Mouse (Mus musculus) C2C12 (cell line): ENCODE measurements at regions not wholly inside any gene's neighbourhood (a gene's known extent, or its start where the extent isn't known, plus 50 kb on each side); places are given as distances from the start of the nearest gene placed in this dataset.
A peak's percentile ranks its signal among the peaks of the same experiment; 100 is the strongest.

Experiments
- H3K27me3 ChIP-seq: one replicate; pipeline ENCODE4 v1.6.1; 2011; ENCODE audit not compliant: control insufficient read depth, insufficient read depth, insufficient read length
- H3K36me3 ChIP-seq: one replicate; pipeline ENCODE4 v1.6.1; 2011; ENCODE audit not compliant: control insufficient read depth, insufficient read depth
- H3K4me3 ChIP-seq: one replicate; pipeline ENCODE4 v1.5.1; 2011; ENCODE audit warnings: mild to moderate bottlenecking, control low read depth; ENCODE audit not compliant: poor library complexity, insufficient read depth, severe bottlenecking
- H3K79me2 ChIP-seq: one replicate; pipeline ENCODE4 v1.6.1; 2011; ENCODE audit not compliant: control insufficient read depth, insufficient read depth
- H3K79me3 ChIP-seq: one replicate; pipeline ENCODE4 v1.6.1; 2011; ENCODE audit warnings: low read depth, control low read depth
- H3ac ChIP-seq: one replicate; pipeline ENCODE3; 2011; ENCODE audit warnings: low read depth; ENCODE audit not compliant: control insufficient read depth, insufficient read length
- CEBPB ChIP-seq: IDR thresholded peaks from one replicate; pipeline ENCODE4 v1.6.1; 2011; ENCODE audit warnings: low read depth, mild to moderate bottlenecking, control low read depth, moderate library complexity
- CTCF ChIP-seq: IDR thresholded peaks from one replicate; pipeline ENCODE4 v1.5.1; 2011; ENCODE audit not compliant: control insufficient read depth, insufficient read depth, insufficient read length
- FOSL1 ChIP-seq: IDR thresholded peaks from one replicate; pipeline ENCODE4 v1.8.0; 2011; ENCODE audit warnings: mild to moderate bottlenecking, low read length; ENCODE audit not compliant: poor library complexity, insufficient read depth, severe bottlenecking
- MAX ChIP-seq: IDR thresholded peaks from one replicate; pipeline ENCODE4 v1.6.1; 2011; ENCODE audit warnings: mild to moderate bottlenecking, control low read depth
- MYOD1 ChIP-seq: IDR thresholded peaks from one replicate; pipeline ENCODE4 v1.6.1; 2011; ENCODE audit warnings: low read depth; ENCODE audit not compliant: control insufficient read depth, insufficient read length
- MYOG ChIP-seq: IDR thresholded peaks from one replicate; pipeline ENCODE4 v1.6.1; 2011; ENCODE audit not compliant: control insufficient read depth, insufficient read length; ENCODE audit errors: extremely low read depth
- USF1 ChIP-seq: IDR thresholded peaks from one replicate; pipeline ENCODE4 v1.6.1; 2011; ENCODE audit warnings: low read depth, mild to moderate bottlenecking, control low read depth, moderate library complexity

DNA sequence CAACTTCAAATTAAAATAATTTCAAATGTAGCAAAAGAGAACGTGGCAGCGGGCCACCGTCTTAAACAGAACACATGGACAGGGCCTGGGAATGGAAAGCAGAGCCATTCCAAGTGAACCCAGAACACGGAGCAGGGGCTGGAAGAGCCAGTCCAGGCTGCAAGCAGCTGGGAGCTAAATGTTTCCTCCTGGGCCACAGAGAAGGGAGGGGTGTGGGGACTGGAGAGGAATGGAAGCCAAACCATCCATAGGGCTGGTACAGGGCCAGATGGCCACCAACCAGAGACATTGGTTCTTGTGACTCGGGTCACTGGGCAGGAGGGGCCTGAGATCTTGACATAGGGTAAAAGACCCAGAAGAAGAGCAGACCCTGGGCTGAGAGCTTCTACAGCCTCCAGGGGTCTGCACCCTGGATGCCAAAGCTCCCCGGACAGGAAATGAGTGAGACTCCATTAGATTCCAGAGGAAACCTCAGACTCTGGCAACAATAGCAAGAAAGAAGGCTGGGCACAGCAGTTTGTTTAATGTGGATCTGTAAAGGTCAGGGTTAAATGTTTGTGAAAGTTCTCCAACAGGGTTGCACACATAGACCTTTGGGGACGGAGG lies 333.1 kb upstream of the Nrp1 start:
- H3K79me3 ChIP-seq: no peaks in the 10 kb centered on the region
- no peak for TF ChIP-seq MYOG
- TF ChIP-seq CEBPB: peak; percentile 6
- H3K4me3 ChIP-seq: no peak overlapping the region
- H3ac ChIP-seq: no peak overlapping the region
- H3K79me2 ChIP-seq: no peaks in the 10 kb centered on the region
- H3K27me3 ChIP-seq: no peaks in the 10 kb centered on the region
- no peaks in the 10 kb centered on the region for H3K36me3 ChIP-seq

DNA sequence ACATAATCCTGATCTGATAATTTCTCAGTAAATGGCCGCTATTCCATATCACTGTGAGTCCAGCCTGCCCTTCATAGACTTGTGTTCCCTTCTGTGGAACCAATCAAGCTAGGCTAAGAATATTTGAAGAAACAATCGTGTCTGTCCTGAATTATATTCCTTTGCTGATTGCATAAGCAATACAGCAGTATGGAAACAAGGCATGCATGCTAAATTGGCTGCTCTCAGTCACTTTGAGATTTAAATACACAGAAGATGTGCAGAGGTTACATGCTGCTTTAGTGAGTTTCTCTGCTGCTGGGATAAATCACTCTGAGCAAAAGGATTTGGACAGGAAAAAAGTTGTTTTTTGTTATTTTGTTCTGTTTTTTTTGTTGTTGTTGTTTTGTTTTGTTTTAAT lies 331.4 kb upstream of the Nrp1 start:
- Histone ChIP-seq H3ac (no peak overlapping the region), H3K4me3 (no peak overlapping the region), H3K27me3 (no peaks in the 10 kb centered on the region), H3K36me3 (no peaks in the 10 kb centered on the region), H3K79me3 (no peaks in the 10 kb centered on the region), H3K79me2 (no peaks in the 10 kb centered on the region)
- TF ChIP-seq CEBPB (no peak), MAX (no peak), MYOG (no peak), USF1 (no peak), MYOD1 (no peak), FOSL1 (no peak), CTCF (no peak)

DNA sequence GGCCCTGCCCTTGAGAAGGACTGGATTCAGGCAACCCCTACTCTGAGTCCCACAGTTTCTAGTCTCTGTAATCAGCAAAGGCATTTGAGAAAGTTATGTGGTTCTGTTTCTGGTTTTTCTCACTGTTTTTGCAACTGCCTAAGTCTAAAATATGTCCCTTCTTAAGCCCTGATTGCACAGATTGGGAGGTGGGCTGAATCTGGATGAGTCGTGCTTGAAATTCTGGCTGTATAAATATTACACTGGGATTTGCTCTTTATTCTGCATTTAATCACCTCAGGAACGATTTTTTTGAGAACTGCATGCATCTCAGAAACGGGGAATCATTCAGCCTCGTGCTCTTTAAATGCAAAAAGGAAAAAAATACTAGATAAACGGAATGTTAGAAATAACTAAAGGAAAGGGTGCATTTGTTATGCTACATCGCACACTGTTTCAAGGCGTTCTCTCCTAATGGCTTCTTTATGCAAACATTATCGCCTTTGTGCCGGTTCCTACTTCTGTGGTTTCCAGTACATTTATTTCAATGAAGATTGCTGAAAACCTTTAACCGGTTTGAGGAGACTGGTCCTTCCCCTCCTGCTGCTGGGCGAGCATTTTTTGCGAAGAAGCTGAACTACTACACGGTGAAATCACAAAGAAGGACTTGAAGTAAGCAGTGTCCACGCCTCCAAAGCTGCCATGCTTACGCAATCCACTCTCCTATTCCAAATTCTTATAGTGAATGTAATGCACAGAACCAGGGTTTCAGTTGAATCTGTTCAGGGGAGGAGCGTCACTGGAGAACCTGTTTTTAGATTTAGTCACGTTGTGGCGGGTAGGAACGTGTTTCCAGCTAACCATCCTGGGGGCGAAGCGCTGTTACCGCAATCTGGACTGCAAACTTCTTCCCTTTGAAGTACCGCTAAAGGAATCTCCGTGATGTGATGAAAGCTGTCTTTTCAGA lies 327.8 kb upstream of the Nrp1 start:
- Histone ChIP-seq H3K27me3 (no peaks in the 10 kb centered on the region), H3K36me3 (no peaks in the 10 kb centered on the region), H3ac (no peak overlapping the region), H3K79me3 (no peaks in the 10 kb centered on the region), H3K79me2 (no peaks in the 10 kb centered on the region), H3K4me3 (no peak overlapping the region)
- TF ChIP-seq MAX: no peak
- TF ChIP-seq USF1: no peak
- TF ChIP-seq CEBPB: peak; percentile 48
- TF ChIP-seq MYOD1: no peak
- TF ChIP-seq FOSL1: no peak
- TF ChIP-seq MYOG: no peak
- no peak for TF ChIP-seq CTCF

DNA sequence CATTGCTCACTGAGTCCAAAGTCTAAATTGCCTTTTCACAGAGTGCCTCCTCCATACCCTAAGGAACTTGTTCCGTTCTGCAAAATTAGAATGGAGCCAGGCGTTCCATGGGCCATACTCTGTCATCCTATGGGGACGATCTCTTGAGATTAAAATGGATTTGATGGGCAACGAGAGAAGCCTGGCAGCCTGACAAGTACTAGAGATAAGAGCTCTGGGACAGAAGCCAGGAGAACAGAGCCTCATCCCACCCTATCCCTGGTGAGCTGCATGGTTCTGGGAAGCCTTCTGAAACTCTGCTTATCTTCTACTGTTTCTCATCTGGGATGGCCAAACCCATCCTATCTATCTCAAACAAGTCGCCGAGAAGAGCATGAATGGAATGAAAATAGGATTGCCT lies 324.3 kb upstream of the Nrp1 start:
- Histone ChIP-seq H3K4me3 (no peak overlapping the region), H3ac (no peak overlapping the region), H3K36me3 (no peaks in the 10 kb centered on the region), H3K27me3 (no peaks in the 10 kb centered on the region), H3K79me2 (no peaks in the 10 kb centered on the region), H3K79me3 (no peaks in the 10 kb centered on the region)
- TF ChIP-seq MAX (no peak), CTCF (no peak), MYOD1 (no peak), FOSL1 (no peak), CEBPB (no peak), USF1 (no peak), MYOG (no peak)

DNA sequence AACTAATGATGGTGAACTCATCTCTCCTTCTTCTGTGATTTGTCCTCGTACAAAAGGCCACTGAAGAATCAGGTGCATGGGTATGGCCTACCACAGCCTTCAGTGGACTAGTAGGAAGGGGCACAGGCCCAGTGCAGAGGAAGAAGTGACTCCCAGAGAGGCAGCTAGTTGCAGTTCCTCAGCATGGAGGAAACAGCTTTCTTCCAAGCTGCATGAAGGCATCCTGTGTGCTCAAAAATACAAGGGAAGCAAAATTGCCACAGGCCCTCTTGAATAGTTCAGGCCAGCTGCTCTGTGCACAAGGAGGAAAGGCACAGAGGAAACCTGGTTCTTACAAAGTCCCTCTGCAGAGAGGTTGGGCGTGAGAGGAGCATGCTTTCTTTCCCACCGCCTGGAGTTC lies 322.7 kb upstream of the Nrp1 start:
- no peak for TF ChIP-seq MYOG
- no peak for TF ChIP-seq CEBPB
- TF ChIP-seq FOSL1: no peak
- no peak for TF ChIP-seq USF1
- TF ChIP-seq MAX: no peak
- no peak for TF ChIP-seq CTCF
- no peak for TF ChIP-seq MYOD1
- H3ac ChIP-seq: no peak overlapping the region
- H3K79me3 ChIP-seq: no peaks in the 10 kb centered on the region
- H3K4me3 ChIP-seq: no peak overlapping the region
- H3K27me3 ChIP-seq: no peaks in the 10 kb centered on the region
- no peaks in the 10 kb centered on the region for H3K79me2 ChIP-seq
- H3K36me3 ChIP-seq: no peaks in the 10 kb centered on the region
